Mouse (Mus musculus) hindbrain, embryonic 12.5 days (tissue): ENCODE results near the gene Ctc1. TPM values are rescaled to one million over a fixed set of nuclear protein-coding genes. Genes with fewer than 3 reads are reported as not detected.
A peak's percentile ranks its signal among the peaks of the same experiment; 100 is the strongest.
"Not testable (repeated sequence)": the region's sequence is repeated elsewhere in the genome, so short reads cannot be mapped to it uniquely, and the experiment has no call there.

Experiments
- ATAC-seq: fragments of 200-750 bp; cut with Nextera tagmentation; 2 replicates; pipeline ENCODE4 v1.8.0; 2017; ENCODE audit warnings: moderate TSS enrichment; ENCODE audit not compliant: low FRiP score
- H3K27ac ChIP-seq: fragments of 300-500 bp; sonication (generic); 2 replicates; pipeline ENCODE4 v1.5.1; 2016; ENCODE audit warnings: mild to moderate bottlenecking
- H3K27me3 ChIP-seq: fragments of 300-500 bp; sonication (generic); 2 replicates; pipeline ENCODE4 v1.6.1; 2016; ENCODE audit warnings: mild to moderate bottlenecking
- H3K36me3 ChIP-seq: fragments of 300-500 bp; sonication (generic); 2 replicates; pipeline ENCODE4 v1.6.1; 2016; ENCODE audit warnings: mild to moderate bottlenecking
- H3K4me1 ChIP-seq: fragments of 300-500 bp; sonication (generic); 2 replicates; pipeline ENCODE4 v1.6.1; 2016
- H3K4me2 ChIP-seq: fragments of 300-500 bp; sonication (generic); replicated peaks from 2 replicates; pipeline ENCODE4 v1.6.1; 2016; ENCODE audit warnings: mild to moderate bottlenecking
- H3K4me3 ChIP-seq: fragments of 300-500 bp; sonication (generic); 2 replicates; pipeline ENCODE4 v1.5.1; 2016; ENCODE audit warnings: mild to moderate bottlenecking
- H3K9ac ChIP-seq: fragments of 300-500 bp; sonication (generic); 2 replicates; pipeline ENCODE4 v1.6.1; 2016; ENCODE audit warnings: mild to moderate bottlenecking, moderate library complexity
- H3K9me3 ChIP-seq: fragments of 300-500 bp; sonication (generic); replicated peaks from 2 replicates; pipeline ENCODE4 v1.6.1; 2016; ENCODE audit warnings: mild to moderate bottlenecking
- WGBS: fragments of 180-500 bp; shearing (Covaris S2); methylation state at CpG from one replicate; pipeline ENCODE4 v1.1.7; 2016; 5-methylcytosine and 5-hydroxymethylcytosine counted together
- polyA plus RNA-seq: library from polyadenylated mRNA; unstranded; fragments of >200 nt; fragmentation: Nextera tagmentation; extraction: Ambion mirVana; gene quantifications from 2 replicates; pipeline ENCODE4 v1.2.1, GENCODE M21; 2016

Gene Ctc1
- polyA plus RNA-seq, result 64.8 and 66.4 TPM in 2 replicates

- Histone ChIP-seq H3K36me3 (peaks cover under 1% of the 10 kb centered on the region; the same call in 1 of the 2 replicates), H3K4me1 (peaks cover 20% of the 10 kb centered on the region), H3K4me2 (peak within 1 kb of the TSS; percentile 78), H3K27ac (peak within 1 kb of the TSS; percentile 87), H3K27me3 (no peaks in the 10 kb centered on the region), H3K9ac (peak within 1 kb of the TSS; percentile 80), H3K9me3 (no peaks in the 10 kb centered on the region), H3K4me3 (peak within 1 kb of the TSS; percentile 68)
- ATAC-seq, result peak; percentile 94
- WGBS, result 4% methylated on average over 38 of the region's 38 CpGs
These were observed at the start of gene Ctc1 for GRCm38 (mm10) chr11:69015644-69016441. TSS of gene Ctc1 (plus strand) at chr11:69015911.

- Histone ChIP-seq H3K4me3 (no peak overlapping the region), H3K27me3 (0 out of 2 replicates have a peak, but pooled peaks cover 3% of the 10 kb centered on the region), H3K9me3 (no peaks in the 10 kb centered on the region), H3K4me1 (peaks cover 9% of the 10 kb centered on the region), H3K27ac (no peak overlapping the region), H3K4me2 (no peak overlapping the region), H3K36me3 (0 out of 2 replicates have a peak, but pooled peaks cover 2% of the 10 kb centered on the region), H3K9ac (no peak overlapping the region)
- WGBS, result 66% methylated on average over 1 of the region's 1 CpGs
- no peak for ATAC-seq
These were observed 49.2 kb upstream of the Ctc1 start for GRCm38 (mm10) chr11:68966554-68966953.

DNA sequence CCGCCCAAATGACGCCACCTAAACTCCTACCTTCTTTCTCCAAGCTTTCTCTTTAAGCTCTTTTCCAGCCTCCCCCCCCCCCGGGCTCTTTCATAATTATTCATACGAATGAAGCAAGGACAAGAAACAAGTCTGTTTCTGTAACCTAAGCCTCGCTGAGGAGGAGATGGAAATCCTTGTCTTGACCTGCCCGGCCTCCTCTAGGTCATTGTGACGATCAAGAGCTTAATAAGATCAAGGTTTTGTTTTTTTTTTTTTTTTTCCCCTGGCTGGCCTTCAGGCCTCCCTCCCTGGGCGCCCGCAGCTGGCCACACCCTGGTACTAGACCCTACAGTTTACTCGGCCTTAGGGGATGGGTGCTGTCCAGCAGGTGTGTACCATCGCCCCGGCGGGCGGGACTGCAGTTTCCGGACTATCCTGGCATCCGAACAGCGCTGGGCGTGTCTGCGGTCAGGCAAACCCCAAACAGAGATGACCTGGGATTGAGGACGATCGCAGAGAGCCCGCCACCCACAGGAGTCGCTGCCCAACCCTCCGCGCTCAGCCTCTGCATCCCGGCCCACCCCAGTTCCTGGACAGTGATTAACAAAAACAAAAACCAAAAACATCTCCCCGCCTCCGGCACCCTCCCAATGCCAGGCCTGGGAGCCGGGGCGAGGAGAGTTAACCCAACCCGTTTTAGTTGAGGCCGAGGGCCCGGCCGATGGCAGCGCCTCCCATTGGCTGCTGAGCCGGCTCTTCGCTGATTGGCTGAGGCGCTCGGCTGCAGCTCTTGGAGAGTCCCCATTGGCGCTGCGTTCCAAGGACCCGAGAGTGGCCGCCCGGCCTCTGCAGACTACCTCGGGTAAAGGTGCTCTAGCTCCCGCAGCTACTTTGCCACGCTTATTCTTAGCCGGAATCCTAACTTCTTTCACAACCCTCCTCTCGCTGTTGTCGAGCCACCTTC, 48.1 kb upstream of the Ctc1 start, which contains the start of gene Slc25a35:
Gene Slc25a35, plus strand, starts transcription at position 795 of the 946 bp plus-strand sequence.
- Histone ChIP-seq H3K9me3 (no peaks in the 10 kb centered on the region), H3K27ac (peak within 1 kb of the TSS; percentile 67), H3K4me3 (peak within 1 kb of the TSS; percentile 57), H3K9ac (peak within 1 kb of the TSS; percentile 72), H3K4me2 (peak within 1 kb of the TSS; percentile 84), H3K36me3 (0 out of 2 replicates have a peak, but pooled peaks cover 2% of the 10 kb centered on the region), H3K27me3 (0 out of 2 replicates have a peak, but pooled peaks cover 3% of the 10 kb centered on the region), H3K4me1 (peaks cover 9% of the 10 kb centered on the region)
- peak; percentile 94 for ATAC-seq
- under 1% methylated on average over 50 of the region's 50 CpGs for WGBS

GRCm38 (mm10) chr11:68968752-68969151, 47.0 kb upstream of the Ctc1 start:
- 0 out of 2 replicates have a peak, but pooled peaks cover 3% of the 10 kb centered on the region for H3K27me3 ChIP-seq
- WGBS, result 87% methylated on average over 11 of the region's 11 CpGs
- no peak overlapping the region for H3K9ac ChIP-seq
- ATAC-seq, result no peak
- peak overlapping the region; percentile 57; the same call in 1 of the 2 replicates for H3K4me3 ChIP-seq
- H3K9me3 ChIP-seq, result no peaks in the 10 kb centered on the region
- 0 out of 2 replicates have a peak, but pooled peaks cover 2% of the 10 kb centered on the region for H3K36me3 ChIP-seq
- peaks cover 14% of the 10 kb centered on the region for H3K4me1 ChIP-seq
- no peak overlapping the region for H3K27ac ChIP-seq
- H3K4me2 ChIP-seq, result peak overlapping the region; percentile 84; the same call in 1 of the 2 replicates

GRCm38 (mm10) chr11:68970232-68970631, 45.5 kb upstream of the Ctc1 start:
- H3K4me3 ChIP-seq, result no peak overlapping the region
- 83% methylated on average over 4 of the region's 4 CpGs for WGBS
- no peak overlapping the region for H3K4me2 ChIP-seq
- 0 out of 2 replicates have a peak, but pooled peaks cover 7% of the 10 kb centered on the region for H3K27me3 ChIP-seq
- H3K4me1 ChIP-seq, result peaks cover 18% of the 10 kb centered on the region
- no peak overlapping the region for H3K9ac ChIP-seq
- no peak for ATAC-seq
- H3K36me3 ChIP-seq, result 0 out of 2 replicates have a peak, but pooled peaks cover 2% of the 10 kb centered on the region
- H3K9me3 ChIP-seq, result no peaks in the 10 kb centered on the region
- no peak overlapping the region for H3K27ac ChIP-seq

DNA sequence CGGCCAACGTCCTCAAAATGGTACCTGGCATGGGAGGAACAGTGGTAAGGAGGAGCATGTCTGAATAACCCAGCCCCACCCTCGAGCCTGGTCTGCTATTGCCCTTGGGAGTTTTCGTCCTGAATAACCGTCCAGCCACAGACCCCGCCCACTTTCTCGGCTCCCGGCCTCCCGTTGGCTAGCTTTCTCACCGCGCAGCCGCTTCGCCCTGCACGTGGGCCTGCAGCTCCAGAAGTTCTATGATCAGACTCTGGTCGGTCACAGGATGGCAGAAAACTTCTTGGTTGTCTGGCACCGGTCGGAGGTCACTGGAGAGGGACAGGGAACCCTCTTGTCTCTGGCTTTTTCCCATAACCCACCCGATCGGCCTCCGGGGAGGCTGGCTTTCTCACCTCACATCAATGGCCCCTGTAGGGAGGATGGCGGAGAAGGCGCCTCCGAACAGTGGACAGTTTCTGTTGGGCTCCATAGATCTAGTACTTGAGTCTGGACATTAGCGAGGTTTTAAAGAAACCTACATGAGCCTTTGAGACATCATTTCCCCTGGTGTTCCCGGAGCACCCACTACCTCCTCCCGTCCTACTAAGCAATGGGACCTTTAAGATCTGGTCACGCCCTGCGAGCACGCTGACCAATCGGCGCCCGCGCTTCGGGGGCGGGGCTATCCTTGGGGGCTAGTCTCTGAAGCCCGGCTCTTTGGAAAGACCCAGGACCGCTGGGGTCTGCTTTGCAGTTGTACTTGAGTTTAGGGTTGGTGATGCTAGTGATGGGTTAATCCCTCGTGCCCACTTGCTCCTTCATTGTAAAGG, 42.3 kb upstream of the Ctc1 start:
- Histone ChIP-seq H3K4me1 (peaks cover 12% of the 10 kb centered on the region), H3K4me3 (peak overlapping the region; percentile 46), H3K9ac (peak overlapping the region; percentile 43), H3K4me2 (peak overlapping the region; percentile 66), H3K27me3 (0 out of 2 replicates have a peak, but pooled peaks cover 15% of the 10 kb centered on the region)
- ATAC-seq, result peak; percentile 89
- under 1% methylated on average over 38 of the region's 38 CpGs for WGBS
- not testable (repeated sequence) for H3K27ac ChIP-seq, H3K36me3 ChIP-seq, H3K9me3 ChIP-seq

GRCm38 (mm10) chr11:68974059-68974450, 41.7 kb upstream of the Ctc1 start:
- H3K27ac ChIP-seq, result no peak overlapping the region
- 0 out of 2 replicates have a peak, but pooled peaks have one; percentile 4 for ATAC-seq
- no peaks in the 10 kb centered on the region for H3K9me3 ChIP-seq
- H3K9ac ChIP-seq, result peak overlapping the region; percentile 43; the same call in 1 of the 2 replicates
- H3K4me3 ChIP-seq, result peak overlapping the region; percentile 46
- WGBS, result 31% methylated on average over 6 of the region's 6 CpGs
- peak overlapping the region; percentile 66 for H3K4me2 ChIP-seq
- H3K27me3 ChIP-seq, result 0 out of 2 replicates have a peak, but pooled peaks cover 12% of the 10 kb centered on the region
- H3K4me1 ChIP-seq, result peaks cover 9% of the 10 kb centered on the region
- 0 out of 2 replicates have a peak, but pooled peaks cover 2% of the 10 kb centered on the region for H3K36me3 ChIP-seq

- WGBS, result 85% methylated on average over 7 of the region's 7 CpGs
- peak within 1 kb of the TSS; percentile 66 for H3K4me2 ChIP-seq
- H3K4me3 ChIP-seq, result peak within 1 kb of the TSS; percentile 46
These were observed 40.6 kb upstream of the Ctc1 start, which contains the start of gene Rangrf for GRCm38 (mm10) chr11:68975085-68975484. TSS of gene Rangrf (minus strand) at chr11:68975185.

GRCm38 (mm10) chr11:68975601-68976000, 40.1 kb upstream of the Ctc1 start:
- Histone ChIP-seq H3K9me3 (no peaks in the 10 kb centered on the region), H3K27me3 (0 out of 2 replicates have a peak, but pooled peaks cover 12% of the 10 kb centered on the region), H3K27ac (no peak overlapping the region), H3K4me3 (no peak overlapping the region), H3K36me3 (0 out of 2 replicates have a peak, but pooled peaks cover 2% of the 10 kb centered on the region), H3K9ac (no peak overlapping the region), H3K4me1 (peaks cover 9% of the 10 kb centered on the region), H3K4me2 (no peak overlapping the region)
- WGBS, result 88% methylated on average over 1 of the region's 1 CpGs
- ATAC-seq, result no peak

More at GRCm38 (mm10) chr11:68975085-68975484, 40.6 kb upstream of the Ctc1 start, which contains the start of gene Rangrf:
- no peak within 1 kb of the TSS for H3K27ac ChIP-seq
- 0 out of 2 replicates have a peak, but pooled peaks cover 2% of the 10 kb centered on the region for H3K36me3 ChIP-seq
- H3K4me1 ChIP-seq, result peaks cover 9% of the 10 kb centered on the region
- ATAC-seq, result no peak
- H3K27me3 ChIP-seq, result 0 out of 2 replicates have a peak, but pooled peaks cover 12% of the 10 kb centered on the region
- peak within 1 kb of the TSS; percentile 43; the same call in 1 of the 2 replicates for H3K9ac ChIP-seq
- no peaks in the 10 kb centered on the region for H3K9me3 ChIP-seq

GRCm38 (mm10) chr11:68979320-68979733, 36.4 kb upstream of the Ctc1 start:
- Histone ChIP-seq H3K4me2 (no peak overlapping the region), H3K27ac (no peak overlapping the region), H3K27me3 (0 out of 2 replicates have a peak, but pooled peaks cover 12% of the 10 kb centered on the region), H3K4me3 (no peak overlapping the region), H3K9ac (no peak overlapping the region), H3K4me1 (no peaks in the 10 kb centered on the region), H3K36me3 (no peaks in the 10 kb centered on the region), H3K9me3 (no peaks in the 10 kb centered on the region)
- no peak for ATAC-seq
- WGBS, result 59% methylated on average over 5 of the region's 5 CpGs

GRCm38 (mm10) chr11:68980919-68981318, 34.8 kb upstream of the Ctc1 start:
- Histone ChIP-seq H3K36me3 (no peaks in the 10 kb centered on the region), H3K4me2 (no peak overlapping the region), H3K27me3 (0 out of 2 replicates have a peak, but pooled peaks cover under 1% of the 10 kb centered on the region), H3K4me3 (no peak overlapping the region), H3K27ac (no peak overlapping the region), H3K9me3 (no peaks in the 10 kb centered on the region), H3K4me1 (no peaks in the 10 kb centered on the region), H3K9ac (no peak overlapping the region)
- WGBS, result 78% methylated on average over 3 of the region's 3 CpGs
- ATAC-seq, result no peak
